Mouse (Mus musculus) hindbrain, embryonic 10.5 days (tissue): Measurements from ENCODE around the gene Wdr62. TPM values are rescaled to one million over a fixed set of nuclear protein-coding genes. Genes with fewer than 3 reads are reported as not detected.
"Not testable (repeated sequence)": the region's sequence is repeated elsewhere in the genome, so short reads cannot be mapped to it uniquely, and the experiment has no call there.

Experiments used
- DNase-seq: peaks from one replicate; pipeline ENCODE4 v3.0.0-alpha.2; 2017; ENCODE audit warnings: low spot score
- H3K27ac ChIP-seq: fragments of 300-500 bp; sonication (generic); 2 replicates; pipeline ENCODE4 v1.5.1; 2016; ENCODE audit warnings: mild to moderate bottlenecking, moderate library complexity
- H3K27me3 ChIP-seq: fragments of 300-500 bp; sonication (generic); 2 replicates; pipeline ENCODE4 v1.6.1; 2016; ENCODE audit warnings: mild to moderate bottlenecking; ENCODE audit not compliant: poor library complexity, insufficient read depth, severe bottlenecking
- H3K36me3 ChIP-seq: fragments of 300-500 bp; sonication (generic); 2 replicates; pipeline ENCODE4 v1.6.1; 2016; ENCODE audit warnings: mild to moderate bottlenecking, moderate library complexity
- H3K4me1 ChIP-seq: fragments of 300-500 bp; sonication (generic); replicated peaks from 2 replicates; pipeline ENCODE4 v1.6.1; 2016; ENCODE audit warnings: mild to moderate bottlenecking
- H3K4me3 ChIP-seq: fragments of 300-500 bp; sonication (generic); 2 replicates; pipeline ENCODE4 v1.5.1; 2016; ENCODE audit warnings: mild to moderate bottlenecking, moderate library complexity
- H3K9me3 ChIP-seq: fragments of 300-500 bp; sonication (generic); 2 replicates; pipeline ENCODE4 v1.6.1; 2016; ENCODE audit warnings: mild to moderate bottlenecking, moderate library complexity
- WGBS: fragments of 180-500 bp; shearing (Covaris S2); methylation state at CpG from one replicate; pipeline ENCODE4 v1.1.7; 2016; 5-methylcytosine and 5-hydroxymethylcytosine counted together
- polyA plus RNA-seq: library from polyadenylated mRNA; unstranded; fragments of >200 nt; fragmentation: Nextera tagmentation; extraction: Ambion mirVana; gene quantifications from 2 replicates; pipeline ENCODE4 v1.2.1, GENCODE M21; 2016

The Wdr62 gene
- polyA plus RNA-seq, 1 experiment from 2014 or later: 16.6 TPM

DNA sequence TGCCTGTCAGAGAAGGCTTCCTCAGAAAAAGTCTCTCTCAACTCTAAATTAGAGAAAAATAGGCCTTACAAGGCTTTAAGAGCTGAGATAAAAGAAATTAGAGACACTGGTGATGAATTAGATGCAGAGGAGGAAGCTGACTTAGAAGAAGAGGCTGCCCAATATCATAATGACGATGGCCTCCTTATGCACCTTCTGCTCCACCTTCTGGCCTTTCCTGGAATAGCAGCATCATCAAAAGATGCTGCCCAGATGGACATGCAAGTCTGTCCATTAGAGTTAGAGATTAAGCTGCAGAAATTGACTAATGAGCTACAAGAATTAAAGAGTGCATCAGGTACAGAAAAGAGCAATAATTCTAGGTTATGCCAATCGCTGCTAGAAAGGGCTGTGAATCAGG is 74.8 kb downstream of the Wdr62 start:
- Histone ChIP-seq H3K9me3 (no peaks in the 10 kb centered on the region), H3K27ac (no peak overlapping the region), H3K4me3 (no peak overlapping the region), H3K36me3 (no peaks in the 10 kb centered on the region), H3K4me1 (peaks cover 10% of the 10 kb centered on the region), H3K27me3 (no peaks in the 10 kb centered on the region)
- DNase-seq: peak; percentile 50
- 5% methylated on average over 2 of the region's 2 CpGs for WGBS

DNA sequence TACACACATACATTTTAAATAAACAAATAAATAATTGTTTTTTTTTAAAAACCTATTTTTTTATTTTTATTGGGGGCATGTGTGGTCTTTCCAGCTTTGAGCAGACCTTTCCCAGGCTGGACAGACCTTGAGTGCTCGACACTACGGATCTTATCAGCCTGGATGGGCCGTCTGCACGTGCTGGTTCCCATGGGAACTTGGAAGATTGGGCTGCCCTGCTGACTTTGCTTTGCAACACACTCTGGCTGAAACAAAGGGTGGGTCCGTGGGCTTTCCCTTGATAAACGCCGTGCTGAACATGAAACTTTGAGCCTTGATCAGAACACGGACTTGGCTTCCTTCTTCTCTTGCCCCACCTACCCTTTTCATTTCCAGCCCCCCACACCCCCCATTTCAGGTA is 75.8 kb downstream of the Wdr62 start:
- H3K9me3 ChIP-seq: no peaks in the 10 kb centered on the region
- H3K4me3 ChIP-seq: no peak overlapping the region
- H3K27me3 ChIP-seq: no peaks in the 10 kb centered on the region
- H3K27ac ChIP-seq: no peak overlapping the region
- H3K4me1 ChIP-seq: peaks cover 10% of the 10 kb centered on the region
- 27% methylated on average over 8 of the region's 8 CpGs for WGBS
- DNase-seq: no peak
- no peaks in the 10 kb centered on the region for H3K36me3 ChIP-seq

DNA sequence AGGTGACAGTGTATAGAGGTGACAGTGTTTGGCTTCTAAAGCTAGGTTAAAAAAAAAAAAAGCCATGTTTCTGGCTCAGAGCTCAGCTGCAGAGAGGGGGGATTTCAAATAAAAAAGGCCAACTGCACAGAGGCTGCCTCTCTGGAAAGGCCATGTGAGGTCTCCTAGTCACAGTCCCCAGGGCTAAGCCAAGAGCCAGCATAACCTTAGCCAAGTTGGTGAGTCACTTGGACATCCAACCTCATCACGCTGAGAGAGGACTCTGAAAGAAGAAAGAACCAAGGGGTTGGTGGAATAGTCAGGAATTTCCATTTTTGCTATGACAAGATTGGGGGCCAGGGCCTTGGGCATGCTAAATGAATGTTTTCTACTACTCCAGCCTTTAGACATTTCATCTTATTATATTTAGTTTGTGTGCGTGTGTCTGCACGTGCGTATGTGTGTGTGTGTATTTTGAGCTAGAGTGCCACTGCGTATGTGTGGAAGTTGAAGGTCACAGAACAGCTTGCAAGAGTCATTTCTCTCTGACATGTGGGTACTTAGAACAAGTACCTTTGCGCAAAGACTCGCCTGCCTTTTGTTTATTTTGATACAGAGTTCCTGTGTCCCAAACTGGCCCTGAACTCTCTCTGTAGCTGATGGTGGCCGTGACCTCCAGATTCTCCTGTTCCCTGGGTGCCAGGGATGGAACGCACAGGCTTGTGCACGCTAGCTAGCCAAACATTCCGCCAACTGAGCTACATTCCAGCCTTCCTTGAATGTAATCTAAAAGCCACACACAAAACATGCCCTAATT is 77.1 kb downstream of the Wdr62 start:
- Histone ChIP-seq H3K9me3 (no peaks in the 10 kb centered on the region), H3K27ac (no peak overlapping the region), H3K27me3 (no peaks in the 10 kb centered on the region), H3K36me3 (no peaks in the 10 kb centered on the region), H3K4me1 (peaks cover 15% of the 10 kb centered on the region), H3K4me3 (no peak overlapping the region)
- no peak for DNase-seq
- 82% methylated on average over 11 of the region's 11 CpGs for WGBS

DNA sequence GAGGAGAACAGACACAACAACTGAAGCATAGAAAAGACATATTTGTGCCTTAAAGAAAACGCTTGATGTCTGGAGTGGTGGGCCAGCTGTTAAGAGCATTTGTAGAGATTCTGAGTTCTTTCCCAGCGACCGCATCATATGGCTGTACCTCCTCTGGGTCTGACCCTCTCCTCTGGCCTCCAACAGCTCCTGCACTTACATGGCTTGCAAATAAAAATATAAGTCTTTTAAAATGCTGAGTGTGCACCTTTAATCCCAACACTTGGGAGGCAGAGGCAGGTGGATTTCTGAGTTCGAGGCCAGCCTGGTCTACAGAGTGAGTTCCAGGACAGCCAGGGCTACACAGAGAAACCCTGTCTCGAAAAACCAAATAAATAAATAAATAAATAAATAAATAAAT is 79.6 kb downstream of the Wdr62 start:
- H3K36me3 ChIP-seq, H3K27me3 ChIP-seq, H3K4me3 ChIP-seq, H3K27ac ChIP-seq, H3K9me3 ChIP-seq, DNase-seq: not testable (repeated sequence)
- WGBS: 84% methylated on average over 5 of the region's 5 CpGs
- peaks cover 18% of the 10 kb centered on the region for H3K4me1 ChIP-seq

DNA sequence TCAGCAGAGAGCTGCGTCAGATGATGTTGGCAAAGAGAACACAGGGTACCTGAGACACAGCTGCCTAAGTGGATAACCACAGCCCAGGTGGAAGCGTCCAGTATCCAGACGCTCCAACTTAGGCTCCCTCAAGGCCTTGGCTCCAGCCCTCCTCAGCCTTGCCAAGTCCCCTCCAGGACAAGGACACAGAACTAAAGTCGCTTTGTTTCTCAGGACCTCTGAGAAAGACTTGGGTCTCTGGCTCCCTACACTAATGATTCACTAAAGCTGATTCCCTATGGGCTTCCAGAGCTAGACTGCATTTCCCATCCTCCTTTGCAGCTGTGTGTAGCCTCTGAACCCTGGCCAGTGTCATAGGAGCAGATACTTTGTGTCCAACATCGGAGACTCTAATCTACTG is 80.0 kb downstream of the Wdr62 start:
- Histone ChIP-seq H3K4me3 (no peak overlapping the region), H3K27me3 (no peaks in the 10 kb centered on the region), H3K36me3 (no peaks in the 10 kb centered on the region), H3K27ac (peak overlapping the region; percentile 17; the same call in 1 of the 2 replicates), H3K4me1 (peaks cover 22% of the 10 kb centered on the region), H3K9me3 (no peaks in the 10 kb centered on the region)
- WGBS: 83% methylated on average over 5 of the region's 5 CpGs
- no peak for DNase-seq

DNA sequence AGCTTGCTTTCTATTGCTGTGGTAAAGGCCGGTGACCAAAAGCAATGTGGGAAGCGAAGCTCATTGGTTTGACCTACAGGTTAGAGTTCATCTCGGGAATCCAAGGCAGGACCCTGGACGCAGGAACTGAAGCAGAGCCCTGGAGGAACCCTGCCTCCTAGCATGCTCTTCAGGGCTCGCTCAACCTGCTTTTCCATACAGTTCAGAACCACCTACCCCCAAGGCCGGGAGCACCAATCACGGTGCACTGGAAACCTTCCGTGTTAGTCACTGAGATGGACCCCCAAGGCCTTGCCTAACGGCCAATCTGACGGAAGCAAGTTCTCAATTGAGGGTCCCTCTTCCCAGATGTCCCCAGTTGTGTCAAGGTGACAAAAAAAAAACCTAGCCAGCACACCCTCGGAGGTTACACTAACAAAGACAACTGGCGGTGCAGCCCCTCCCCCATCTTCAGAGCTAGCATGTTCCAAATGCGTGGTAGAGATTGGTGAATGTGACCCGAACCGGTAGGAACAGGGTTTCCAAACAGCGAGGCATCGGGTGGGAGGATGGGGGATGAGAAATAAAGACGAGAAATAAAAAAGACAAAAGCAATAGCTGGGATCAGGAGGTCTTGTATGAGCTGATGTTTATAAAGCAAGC is 80.6 kb downstream of the Wdr62 start:
- Histone ChIP-seq H3K27ac (no peak overlapping the region), H3K36me3 (no peaks in the 10 kb centered on the region), H3K9me3 (no peaks in the 10 kb centered on the region), H3K4me3 (no peak overlapping the region), H3K27me3 (no peaks in the 10 kb centered on the region), H3K4me1 (peaks cover 23% of the 10 kb centered on the region)
- 75% methylated on average over 18 of the region's 18 CpGs for WGBS
- no peak for DNase-seq

DNA sequence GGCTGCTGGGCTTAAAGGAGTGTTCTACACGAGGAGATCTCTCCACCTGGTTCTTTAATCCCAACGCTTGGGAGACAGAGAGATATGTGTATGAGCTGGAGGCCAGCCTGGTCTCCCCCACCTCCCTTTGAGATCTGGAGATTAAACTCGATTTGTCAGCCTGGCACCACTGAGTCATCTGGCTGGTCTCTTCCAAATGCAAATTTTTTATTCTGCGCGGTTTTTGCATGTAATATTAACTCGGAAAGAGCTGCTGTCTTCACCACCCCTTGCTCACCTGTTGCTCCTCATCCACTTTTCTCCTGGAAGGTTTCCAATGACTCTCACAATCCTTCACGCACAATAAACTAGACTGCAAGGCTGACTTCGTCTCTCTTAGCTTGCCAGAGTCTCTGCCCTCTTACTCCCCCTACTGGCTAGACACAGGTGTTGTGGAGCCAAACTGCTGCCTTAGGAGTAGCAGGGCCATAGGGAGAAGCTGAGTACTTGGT is 81.7 kb downstream of the Wdr62 start, which contains the start of gene Capns1:
Gene Capns1 (minus strand): TSS at position 331 of the 491 bp plus-strand sequence.
- Histone ChIP-seq H3K27ac (0 out of 2 replicates have a peak within 1 kb of the TSS, but pooled peaks have one; percentile 35), H3K9me3 (no peaks in the 10 kb centered on the region), H3K4me1 (peaks cover 26% of the 10 kb centered on the region), H3K4me3 (peak within 1 kb of the TSS; percentile 31), H3K27me3 (no peaks in the 10 kb centered on the region), H3K36me3 (no peaks in the 10 kb centered on the region)
- DNase-seq: peak; percentile 75
- 12% methylated on average over 8 of the region's 8 CpGs for WGBS

DNA sequence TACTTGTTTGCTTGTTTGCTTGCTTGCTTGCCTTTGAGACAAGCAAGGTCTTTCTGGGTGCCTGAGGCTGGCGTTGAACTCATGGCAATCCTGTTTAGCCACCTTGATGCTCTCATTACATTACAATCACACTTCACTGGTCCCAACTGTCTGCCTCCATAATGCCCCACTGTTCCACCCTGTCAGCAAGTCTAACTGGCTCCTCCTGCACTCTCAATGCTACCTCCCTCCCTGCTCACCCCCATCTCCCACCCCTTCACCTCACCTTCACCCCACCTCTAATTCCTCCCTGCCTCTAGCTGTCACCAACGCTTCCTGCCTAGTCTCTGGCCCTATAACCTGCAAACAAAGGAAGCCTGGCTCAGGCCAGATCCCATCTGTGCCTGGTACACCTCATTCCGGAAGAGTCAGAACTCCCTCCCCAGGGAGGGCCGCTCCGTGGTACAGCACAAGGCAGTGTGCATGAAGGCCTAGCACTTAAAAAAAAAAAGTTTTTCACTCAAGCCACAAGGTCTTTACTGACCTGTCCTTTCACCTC is 82.6 kb downstream of the Wdr62 start:
- no peak for DNase-seq
- H3K36me3 ChIP-seq: peaks cover 2% of the 10 kb centered on the region; the same call in 1 of the 2 replicates
- no peaks in the 10 kb centered on the region for H3K27me3 ChIP-seq
- no peak overlapping the region for H3K4me3 ChIP-seq
- 0 out of 2 replicates have a peak overlapping the region, but pooled peaks have one; percentile 35 for H3K27ac ChIP-seq
- peaks cover 35% of the 10 kb centered on the region for H3K4me1 ChIP-seq
- no peaks in the 10 kb centered on the region for H3K9me3 ChIP-seq
- 80% methylated on average over 5 of the region's 5 CpGs for WGBS

DNA sequence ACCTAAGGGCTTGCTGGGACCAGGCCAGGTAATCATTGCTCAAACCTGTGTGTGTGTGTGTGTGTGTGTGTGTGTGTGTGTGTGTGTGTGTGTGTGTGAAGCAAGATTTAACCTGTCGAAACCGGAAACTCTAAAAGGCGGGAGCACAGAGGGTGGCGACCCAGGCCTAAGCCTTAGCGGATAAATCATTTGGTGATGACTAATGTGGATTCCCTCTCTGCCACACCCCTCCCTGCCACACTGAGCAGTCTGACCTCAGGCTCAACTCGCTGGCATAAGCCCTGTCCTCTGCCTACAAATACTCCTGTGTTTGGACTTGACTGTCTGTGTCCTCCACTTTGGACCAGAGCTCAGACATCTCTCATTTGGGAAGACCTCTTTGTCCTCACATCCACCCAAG is 84.0 kb downstream of the Wdr62 start:
- DNase-seq: no peak
- no peak overlapping the region; the same call in 1 of the 2 replicates for H3K4me3 ChIP-seq
- H3K9me3 ChIP-seq: no peaks in the 10 kb centered on the region
- no peak overlapping the region; the same call in 1 of the 2 replicates for H3K27ac ChIP-seq
- H3K4me1 ChIP-seq: peaks cover 36% of the 10 kb centered on the region
- H3K36me3 ChIP-seq: peaks cover 17% of the 10 kb centered on the region
- no peaks in the 10 kb centered on the region for H3K27me3 ChIP-seq
- WGBS: 85% methylated on average over 6 of the region's 6 CpGs

DNA sequence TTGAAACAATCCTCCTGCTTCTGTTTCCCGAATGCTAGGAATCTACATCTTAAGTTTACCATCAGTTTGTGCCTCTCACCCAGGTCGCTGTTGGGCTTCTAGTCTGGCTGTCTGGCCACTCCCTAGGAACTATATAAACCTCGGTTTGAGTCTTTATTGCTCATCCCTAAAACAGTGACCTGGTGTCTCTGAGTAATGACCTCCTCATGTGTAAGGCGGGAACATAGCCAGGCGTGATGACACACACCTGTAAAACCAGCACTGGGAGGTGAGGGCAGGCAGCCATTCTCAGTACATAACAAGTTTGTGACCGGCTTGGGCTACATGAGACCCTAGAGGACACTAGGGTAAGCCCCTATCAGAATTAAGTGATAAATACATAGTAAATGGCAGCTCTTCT is 84.8 kb downstream of the Wdr62 start:
- peaks cover 35% of the 10 kb centered on the region for H3K4me1 ChIP-seq
- peak overlapping the region; percentile 82 for H3K4me3 ChIP-seq
- 72% methylated on average over 6 of the region's 6 CpGs for WGBS
- H3K27me3 ChIP-seq: no peaks in the 10 kb centered on the region
- H3K36me3 ChIP-seq: peaks cover 24% of the 10 kb centered on the region
- peak overlapping the region; percentile 89 for H3K27ac ChIP-seq
- no peaks in the 10 kb centered on the region for H3K9me3 ChIP-seq
- no peak for DNase-seq

DNA sequence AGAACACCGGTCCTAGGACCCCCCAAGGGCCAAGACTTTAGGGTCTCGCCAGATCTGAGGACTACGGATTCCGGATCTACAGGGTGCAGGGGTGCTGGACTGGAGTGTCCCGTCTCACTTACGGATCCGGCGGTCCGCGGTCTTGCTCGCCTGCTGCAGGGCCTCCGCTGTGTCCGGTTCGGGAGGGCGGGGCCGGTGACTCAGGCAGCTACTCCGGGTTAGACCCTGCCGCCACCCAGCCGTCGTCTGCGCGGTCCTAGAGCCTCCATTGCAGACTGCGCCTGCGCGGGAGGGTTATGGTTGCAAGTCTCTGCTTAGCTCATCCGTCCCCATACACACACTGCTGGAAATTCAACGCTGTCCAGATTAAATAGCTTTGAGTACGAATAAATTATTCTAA is 85.3 kb downstream of the Wdr62 start:
- Histone ChIP-seq H3K27me3 (no peaks in the 10 kb centered on the region), H3K9me3 (no peaks in the 10 kb centered on the region), H3K4me3 (peak overlapping the region; percentile 82), H3K36me3 (peaks cover 30% of the 10 kb centered on the region), H3K4me1 (peaks cover 35% of the 10 kb centered on the region), H3K27ac (peak overlapping the region; percentile 89)
- peak; percentile 98 for DNase-seq
- WGBS: 0% methylated on average over 28 of the region's 28 CpGs

DNA sequence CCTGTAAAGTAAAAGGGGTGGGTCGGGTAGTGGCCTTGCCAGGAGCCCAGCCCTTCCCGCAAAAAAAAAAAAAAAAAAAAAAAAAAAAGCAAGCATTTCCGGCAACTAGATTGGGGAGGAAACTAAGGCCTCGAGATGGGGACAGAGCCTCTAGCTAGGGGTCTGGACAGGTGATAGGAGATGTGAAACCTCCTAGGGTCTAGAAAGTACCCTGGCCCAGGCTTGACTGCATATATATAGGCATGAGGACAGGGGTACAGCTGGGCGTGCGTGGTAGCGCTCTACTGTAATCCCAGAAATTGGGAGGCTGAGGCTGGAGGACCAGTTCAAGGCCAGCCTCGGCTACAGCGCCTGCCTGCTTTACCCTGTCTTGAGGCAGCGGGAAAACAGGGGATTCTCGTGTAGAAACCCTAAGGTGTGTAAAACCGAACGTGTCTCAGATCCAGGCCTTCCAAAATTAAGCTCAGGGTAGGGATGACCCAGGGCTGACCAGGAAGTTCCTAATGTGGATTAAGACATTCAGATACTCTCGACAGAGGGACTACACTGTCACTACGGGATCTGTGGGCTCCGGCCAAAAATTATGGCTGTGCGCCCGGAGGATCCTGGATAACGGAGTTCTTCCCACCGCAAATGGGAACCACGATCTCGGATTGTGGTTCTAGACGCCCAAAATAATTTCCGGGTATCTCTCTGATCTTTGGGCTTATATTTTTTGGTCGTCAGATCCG is 86.0 kb downstream of the Wdr62 start:
- peaks cover 35% of the 10 kb centered on the region for H3K4me1 ChIP-seq
- no peak for DNase-seq
- WGBS: 1% methylated on average over 26 of the region's 26 CpGs

More for the DNA sequence above, 86.0 kb downstream of the Wdr62 start:
- peak overlapping the region; percentile 89 for H3K27ac ChIP-seq
- H3K9me3 ChIP-seq: no peaks in the 10 kb centered on the region
- H3K27me3 ChIP-seq: no peaks in the 10 kb centered on the region
- peak overlapping the region; percentile 82 for H3K4me3 ChIP-seq
- H3K36me3 ChIP-seq: peaks cover 31% of the 10 kb centered on the region
